Mouse (Mus musculus) megakaryocyte, embryonic 14.5 days (primary cell): ENCODE measurements around the gene Scnn1a.

Experiments
- FLI1 ChIP-seq: IDR thresholded peaks from 2 replicates; pipeline ENCODE4 v1.6.1; 2012; ENCODE audit warnings: low read length, inconsistent platforms, mixed read lengths
- GATA1 ChIP-seq: IDR thresholded peaks from 3 replicates; pipeline ENCODE4 v1.6.1; 2012; ENCODE audit warnings: mixed read lengths, low read length, inconsistent platforms, borderline replicate concordance

GRCm38 (mm10) chr6:125360846-125361245 lies 40.4 kb downstream of the Scnn1a start:
- TF ChIP-seq GATA1 (no peak), FLI1 (no peak)
